Mouse (Mus musculus): ENCODE results near the gene Wdr86. TPM values are rescaled to one million over a fixed set of nuclear protein-coding genes. Genes with fewer than 3 reads are reported as not detected.
"Not testable (repeated sequence)": the region's sequence is repeated elsewhere in the genome, so short reads cannot be mapped to it uniquely, and the experiment has no call there.

The Wdr86 gene
- 17.6 and 18.7 TPM in 2 replicates for polyA plus RNA-seq (2014; fragmentation: Nextera tagmentation; extraction: Ambion mirVana)

- under 1% methylated on average over 23 of the region's 23 CpGs for WGBS
- no peaks in the 10 kb centered on the region for H3K27me3 ChIP-seq (replicated peaks; ENCODE audit: control insufficient read depth, insufficient read depth, low read length)
- H3K4me3 ChIP-seq (ENCODE audit: low read depth, low read length), result peak within 1 kb of the TSS; percentile 65
- 0 out of 2 replicates have a peak within 1 kb of the TSS, but pooled peaks have one; percentile 27 for H3K27ac ChIP-seq (ENCODE audit: low read depth)
- no peaks in the 10 kb centered on the region for H3K36me3 ChIP-seq (ENCODE audit: control insufficient read depth, insufficient read depth, low read length)
- peak within 1 kb of the TSS; percentile 71 for H3K9ac ChIP-seq (ENCODE audit: low read length)
- peaks cover 45% of the 10 kb centered on the region for H3K4me1 ChIP-seq (replicated peaks; ENCODE audit: control insufficient read depth, insufficient read depth, low read length)
- H3K9me3 ChIP-seq (ENCODE audit: control insufficient read depth, low read length), result no peaks in the 10 kb centered on the region
- peak within 1 kb of the TSS; percentile 81 for H3K4me2 ChIP-seq (ENCODE audit: low read length)
- DNase-seq (ENCODE audit: low spot score) (peak; percentile 76), ATAC-seq (replicated peaks; ENCODE audit: low FRiP score, low TSS enrichment, low read depth) (peak; percentile 41)
These were observed at the start of gene Wdr86 for GRCm38 (mm10) chr5:24730488-24730871. Wdr86 (minus strand) TSS chr5:24730727.

- DNase-seq (ENCODE audit: low spot score) (no peak), ATAC-seq (replicated peaks; ENCODE audit: low FRiP score, low TSS enrichment, low read depth) (0 out of 2 replicates have a peak, but pooled peaks have one; percentile 19)
- Histone ChIP-seq H3K27ac (ENCODE audit: low read depth) (no peak overlapping the region), H3K4me2 (ENCODE audit: low read length) (no peak overlapping the region), H3K36me3 (ENCODE audit: control insufficient read depth, insufficient read depth, low read length) (no peaks in the 10 kb centered on the region), H3K9ac (ENCODE audit: low read length) (no peak overlapping the region), H3K9me3 (ENCODE audit: control insufficient read depth, low read length) (no peaks in the 10 kb centered on the region), H3K4me3 (ENCODE audit: low read depth, low read length) (no peak overlapping the region), H3K4me1 (replicated peaks; ENCODE audit: control insufficient read depth, insufficient read depth, low read length) (0 out of 2 replicates have a peak, but pooled peaks cover 7% of the 10 kb centered on the region), H3K27me3 (replicated peaks; ENCODE audit: control insufficient read depth, insufficient read depth, low read length) (0 out of 2 replicates have a peak, but pooled peaks cover 3% of the 10 kb centered on the region)
- 51% methylated on average over 15 of the region's 15 CpGs for WGBS
These were observed 49.5 kb upstream of the Wdr86 start for GRCm38 (mm10) chr5:24779881-24780512.

- H3K4me2 ChIP-seq (ENCODE audit: low read length), result no peak overlapping the region
- DNase-seq (ENCODE audit: low spot score), result no peak
- H3K9ac ChIP-seq (ENCODE audit: low read length), result no peak overlapping the region
These were observed 48.8 kb upstream of the Wdr86 start for GRCm38 (mm10) chr5:24779321-24779720.

GRCm38 (mm10) chr5:24778843-24779140 lies 48.3 kb upstream of the Wdr86 start:
- H3K27ac ChIP-seq (ENCODE audit: low read depth), result no peak overlapping the region
- 0 out of 2 replicates have a peak overlapping the region, but pooled peaks have one; percentile 11 for H3K4me2 ChIP-seq (ENCODE audit: low read length)
- ATAC-seq (replicated peaks; ENCODE audit: low FRiP score, low TSS enrichment, low read depth), result no peak
- no peaks in the 10 kb centered on the region for H3K36me3 ChIP-seq (ENCODE audit: control insufficient read depth, insufficient read depth, low read length)
- H3K4me3 ChIP-seq (ENCODE audit: low read depth, low read length), result no peak overlapping the region
- WGBS, result 49% methylated on average over 13 of the region's 13 CpGs
- no peaks in the 10 kb centered on the region for H3K9me3 ChIP-seq (ENCODE audit: control insufficient read depth, low read length)
- no peak for DNase-seq (ENCODE audit: low spot score)
- 0 out of 2 replicates have a peak, but pooled peaks cover 7% of the 10 kb centered on the region for H3K4me1 ChIP-seq (replicated peaks; ENCODE audit: control insufficient read depth, insufficient read depth, low read length)
- H3K27me3 ChIP-seq (replicated peaks; ENCODE audit: control insufficient read depth, insufficient read depth, low read length), result 0 out of 2 replicates have a peak, but pooled peaks cover 3% of the 10 kb centered on the region
- H3K9ac ChIP-seq (ENCODE audit: low read length), result no peak overlapping the region

More at GRCm38 (mm10) chr5:24779321-24779720, 48.8 kb upstream of the Wdr86 start:
- Histone ChIP-seq H3K36me3 (ENCODE audit: control insufficient read depth, insufficient read depth, low read length) (no peaks in the 10 kb centered on the region), H3K9me3 (ENCODE audit: control insufficient read depth, low read length) (no peaks in the 10 kb centered on the region), H3K27ac (ENCODE audit: low read depth) (no peak overlapping the region), H3K4me1 (replicated peaks; ENCODE audit: control insufficient read depth, insufficient read depth, low read length) (0 out of 2 replicates have a peak, but pooled peaks cover 7% of the 10 kb centered on the region), H3K27me3 (replicated peaks; ENCODE audit: control insufficient read depth, insufficient read depth, low read length) (0 out of 2 replicates have a peak, but pooled peaks cover 3% of the 10 kb centered on the region), H3K4me3 (ENCODE audit: low read depth, low read length) (no peak overlapping the region)
- no peak for ATAC-seq (replicated peaks; ENCODE audit: low FRiP score, low TSS enrichment, low read depth)

- Histone ChIP-seq H3K9ac (ENCODE audit: low read length) (no peak overlapping the region), H3K4me1 (replicated peaks; ENCODE audit: control insufficient read depth, insufficient read depth, low read length) (0 out of 2 replicates have a peak, but pooled peaks cover 7% of the 10 kb centered on the region), H3K4me2 (ENCODE audit: low read length) (0 out of 2 replicates have a peak overlapping the region, but pooled peaks have one; percentile 11), H3K27me3 (replicated peaks; ENCODE audit: control insufficient read depth, insufficient read depth, low read length) (0 out of 2 replicates have a peak, but pooled peaks cover 3% of the 10 kb centered on the region), H3K9me3 (ENCODE audit: control insufficient read depth, low read length) (no peaks in the 10 kb centered on the region), H3K27ac (ENCODE audit: low read depth) (no peak overlapping the region), H3K4me3 (ENCODE audit: low read depth, low read length) (no peak overlapping the region), H3K36me3 (ENCODE audit: control insufficient read depth, insufficient read depth, low read length) (no peaks in the 10 kb centered on the region)
- ATAC-seq (replicated peaks; ENCODE audit: low FRiP score, low TSS enrichment, low read depth) (no peak), DNase-seq (ENCODE audit: low spot score) (no peak)
- WGBS, result 30% methylated on average over 17 of the region's 17 CpGs
These were observed 47.7 kb upstream of the Wdr86 start for GRCm38 (mm10) chr5:24778082-24778842.

- H3K36me3 ChIP-seq (ENCODE audit: control insufficient read depth, insufficient read depth, low read length), result no peaks in the 10 kb centered on the region
- no peak overlapping the region for H3K27ac ChIP-seq (ENCODE audit: low read depth)
- H3K4me3 ChIP-seq (ENCODE audit: low read depth, low read length), result no peak overlapping the region
- H3K4me2 ChIP-seq (ENCODE audit: low read length), result no peak overlapping the region
- H3K27me3 ChIP-seq (replicated peaks; ENCODE audit: control insufficient read depth, insufficient read depth, low read length), result 0 out of 2 replicates have a peak, but pooled peaks cover 3% of the 10 kb centered on the region
- ATAC-seq (replicated peaks; ENCODE audit: low FRiP score, low TSS enrichment, low read depth), result no peak
- H3K9me3 ChIP-seq (ENCODE audit: control insufficient read depth, low read length), result no peaks in the 10 kb centered on the region
- H3K4me1 ChIP-seq (replicated peaks; ENCODE audit: control insufficient read depth, insufficient read depth, low read length), result 0 out of 2 replicates have a peak, but pooled peaks cover 7% of the 10 kb centered on the region
- H3K9ac ChIP-seq (ENCODE audit: low read length), result no peak overlapping the region
- DNase-seq (ENCODE audit: low spot score), result no peak
- WGBS, result 64% methylated on average over 4 of the region's 4 CpGs
These were observed 46.2 kb upstream of the Wdr86 start for GRCm38 (mm10) chr5:24776681-24777080.

- ATAC-seq (replicated peaks; ENCODE audit: low FRiP score, low TSS enrichment, low read depth); DNase-seq (ENCODE audit: low spot score); H3K27ac ChIP-seq (ENCODE audit: low read depth); H3K36me3 ChIP-seq (ENCODE audit: control insufficient read depth, insufficient read depth, low read length); H3K9ac ChIP-seq (ENCODE audit: low read length); H3K4me1 ChIP-seq (replicated peaks; ENCODE audit: control insufficient read depth, insufficient read depth, low read length); H3K9me3 ChIP-seq (ENCODE audit: control insufficient read depth, low read length); H3K4me3 ChIP-seq (ENCODE audit: low read depth, low read length); H3K27me3 ChIP-seq (replicated peaks; ENCODE audit: control insufficient read depth, insufficient read depth, low read length); H3K4me2 ChIP-seq (ENCODE audit: low read length): not testable (repeated sequence)
- WGBS, result 88% methylated on average over 16 of the region's 16 CpGs
These were observed 44.0 kb upstream of the Wdr86 start for GRCm38 (mm10) chr5:24774549-24774948.

- H3K27ac ChIP-seq (ENCODE audit: low read depth), result no peak within 1 kb of the TSS
- peaks cover 13% of the 10 kb centered on the region; the same call in 1 of the 2 replicates for H3K4me1 ChIP-seq (replicated peaks; ENCODE audit: control insufficient read depth, insufficient read depth, low read length)
- no peak for ATAC-seq (replicated peaks; ENCODE audit: low FRiP score, low TSS enrichment, low read depth)
- 55% methylated on average over 18 of the region's 18 CpGs for WGBS
- no peaks in the 10 kb centered on the region for H3K36me3 ChIP-seq (ENCODE audit: control insufficient read depth, insufficient read depth, low read length)
- H3K4me2 ChIP-seq (ENCODE audit: low read length), result no peak within 1 kb of the TSS
- no peak for DNase-seq (ENCODE audit: low spot score)
- no peak within 1 kb of the TSS for H3K4me3 ChIP-seq (ENCODE audit: low read depth, low read length)
- no peak within 1 kb of the TSS for H3K9ac ChIP-seq (ENCODE audit: low read length)
- H3K27me3 ChIP-seq (replicated peaks; ENCODE audit: control insufficient read depth, insufficient read depth, low read length), result no peaks in the 10 kb centered on the region
- no peaks in the 10 kb centered on the region for H3K9me3 ChIP-seq (ENCODE audit: control insufficient read depth, low read length)
These were observed 27.3 kb upstream of the Wdr86 start, which contains the start of gene Crygn for GRCm38 (mm10) chr5:24757816-24758215. Crygn (minus strand) TSS chr5:24758008.
